Mouse (Mus musculus) midbrain, embryonic 15.5 days (tissue): ENCODE results near the gene Znrf2. TPM values are rescaled to one million over a fixed set of nuclear protein-coding genes. Genes with fewer than 3 reads are reported as not detected.

Source experiments
- ATAC-seq: fragments of 200-750 bp; cut with Nextera tagmentation; replicated peaks from 2 replicates; pipeline ENCODE4 v1.8.0; 2017; ENCODE audit warnings: moderate TSS enrichment
- H3K27ac ChIP-seq: fragments of 300-500 bp; sonication (generic); 2 replicates; pipeline ENCODE4 v1.5.1; 2015; ENCODE audit warnings: mild to moderate bottlenecking, inconsistent platforms
- H3K27me3 ChIP-seq: fragments of 300-500 bp; sonication (generic); replicated peaks from 2 replicates; pipeline ENCODE4 v1.6.1; 2015; ENCODE audit warnings: inconsistent platforms
- H3K36me3 ChIP-seq: fragments of 300-500 bp; sonication (generic); replicated peaks from 2 replicates; pipeline ENCODE4 v1.6.1; 2015; ENCODE audit warnings: inconsistent platforms
- H3K4me1 ChIP-seq: fragments of 300-500 bp; sonication (generic); 2 replicates; pipeline ENCODE4 v1.6.1; 2015; ENCODE audit warnings: inconsistent platforms
- H3K4me2 ChIP-seq: fragments of 300-500 bp; sonication (generic); 2 replicates; pipeline ENCODE4 v1.6.1; 2015; ENCODE audit warnings: inconsistent platforms, mild to moderate bottlenecking, moderate library complexity
- H3K4me3 ChIP-seq: fragments of 300-500 bp; sonication (generic); 2 replicates; pipeline ENCODE4 v1.5.1; 2015; ENCODE audit warnings: mild to moderate bottlenecking, inconsistent platforms
- H3K9ac ChIP-seq: fragments of 300-500 bp; sonication (generic); 2 replicates; pipeline ENCODE4 v1.6.1; 2015; ENCODE audit warnings: mild to moderate bottlenecking, inconsistent platforms
- H3K9me3 ChIP-seq: fragments of 300-500 bp; sonication (generic); 2 replicates; pipeline ENCODE4 v1.6.1; 2016; ENCODE audit warnings: inconsistent platforms
- WGBS: fragments of 180-500 bp; shearing (Covaris S2); methylation state at CpG from one replicate; pipeline ENCODE4 v1.1.7; 2015; ENCODE audit warnings: mixed read lengths; 5-methylcytosine and 5-hydroxymethylcytosine counted together
- polyA plus RNA-seq: library from polyadenylated mRNA; unstranded; fragments of >200 nt; fragmentation: Nextera tagmentation; extraction: Ambion mirVana; gene quantifications from 2 replicates; pipeline ENCODE4 v1.2.1, GENCODE M21; 2015

Gene Znrf2
- polyA plus RNA-seq, 1 experiment from 2014 or later = 6.6 TPM

- Histone ChIP-seq H3K9ac (no peak overlapping the region), H3K27me3 (no peaks in the 10 kb centered on the region), H3K4me2 (no peak overlapping the region), H3K36me3 (no peaks in the 10 kb centered on the region), H3K27ac (no peak overlapping the region), H3K4me1 (no peaks in the 10 kb centered on the region), H3K9me3 (no peaks in the 10 kb centered on the region), H3K4me3 (no peak overlapping the region)
- 94% methylated on average over 12 of the region's 12 CpGs for WGBS
- no peak for ATAC-seq
Measured at GRCm38 (mm10) chr6:54932526-54932925, 115.8 kb downstream of the Znrf2 start.

DNA sequence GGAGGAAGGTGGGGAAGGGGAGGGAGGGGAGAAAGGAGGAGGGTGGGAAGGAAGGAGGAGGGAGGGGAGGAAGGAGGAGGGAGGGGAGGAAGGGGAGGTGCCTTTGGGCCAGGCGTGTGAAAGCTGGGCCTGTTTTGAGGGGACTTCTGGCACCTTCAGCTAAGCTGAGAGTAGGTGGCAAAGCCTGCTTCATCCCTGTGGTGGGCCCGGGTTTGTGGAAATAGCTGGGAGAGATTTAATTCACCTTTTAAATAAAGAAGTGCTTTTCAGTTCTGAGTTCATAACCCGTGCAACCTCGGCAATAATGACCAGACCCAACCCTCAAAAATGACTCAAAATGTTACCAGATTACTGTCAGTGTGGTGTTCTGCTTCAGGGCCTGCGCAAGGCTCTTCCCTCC, 116.5 kb downstream of the Znrf2 start:
- Histone ChIP-seq H3K27ac (no peak overlapping the region), H3K36me3 (no peaks in the 10 kb centered on the region), H3K4me2 (no peak overlapping the region), H3K27me3 (no peaks in the 10 kb centered on the region), H3K4me3 (no peak overlapping the region), H3K4me1 (no peaks in the 10 kb centered on the region), H3K9me3 (no peaks in the 10 kb centered on the region), H3K9ac (no peak overlapping the region)
- ATAC-seq = no peak
- WGBS = 90% methylated on average over 5 of the region's 5 CpGs

DNA sequence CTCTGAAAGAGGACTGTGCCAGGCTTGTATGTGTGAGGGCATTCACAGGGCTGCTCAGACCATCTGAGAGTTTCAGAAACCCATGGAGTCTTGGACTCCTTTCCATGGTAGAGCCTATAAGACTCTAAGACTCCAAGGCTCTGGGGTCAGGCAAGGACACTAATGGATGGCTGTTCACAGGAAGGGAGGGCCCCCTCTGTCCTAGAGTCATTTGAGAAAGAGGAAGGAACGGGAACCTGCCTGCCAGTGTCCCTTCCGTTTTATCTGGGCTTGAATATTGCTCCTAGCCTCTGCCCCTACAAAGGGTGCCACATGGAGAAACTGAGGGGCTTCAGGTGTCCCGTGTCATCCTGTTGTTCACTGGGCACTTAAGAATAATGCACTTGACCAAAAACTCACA, 117.2 kb downstream of the Znrf2 start:
- H3K9ac ChIP-seq = no peak overlapping the region
- no peak overlapping the region for H3K4me2 ChIP-seq
- no peaks in the 10 kb centered on the region for H3K36me3 ChIP-seq
- no peak overlapping the region for H3K27ac ChIP-seq
- no peaks in the 10 kb centered on the region for H3K27me3 ChIP-seq
- ATAC-seq = no peak
- H3K4me1 ChIP-seq = no peaks in the 10 kb centered on the region
- H3K9me3 ChIP-seq = no peaks in the 10 kb centered on the region
- no peak overlapping the region for H3K4me3 ChIP-seq
- 78% methylated on average over 3 of the region's 3 CpGs for WGBS

DNA sequence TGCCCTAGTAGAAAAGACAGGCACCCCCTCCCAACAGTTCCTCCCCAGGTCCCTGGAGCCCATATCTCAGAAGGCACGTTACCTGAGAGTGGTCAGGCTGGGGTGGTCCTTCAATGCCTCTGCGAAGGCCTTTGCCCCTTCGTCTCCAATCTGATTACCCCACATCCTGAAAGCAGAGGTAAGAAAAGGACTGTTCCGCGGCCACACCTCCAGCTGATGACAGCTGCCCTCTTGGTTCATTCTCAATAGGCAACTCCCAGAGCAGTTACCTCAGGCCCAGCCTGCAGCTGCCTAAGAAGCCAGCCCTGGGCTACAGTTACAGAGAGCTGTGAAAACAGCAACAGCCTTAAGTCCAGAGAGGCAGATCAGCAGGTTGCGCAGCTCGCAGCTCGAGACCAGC, 117.6 kb downstream of the Znrf2 start:
- H3K36me3 ChIP-seq = no peaks in the 10 kb centered on the region
- H3K4me2 ChIP-seq = no peak overlapping the region
- H3K4me1 ChIP-seq = no peaks in the 10 kb centered on the region
- WGBS = 91% methylated on average over 8 of the region's 8 CpGs
- no peak for ATAC-seq
- H3K4me3 ChIP-seq = no peak overlapping the region
- H3K27me3 ChIP-seq = no peaks in the 10 kb centered on the region
- H3K27ac ChIP-seq = no peak overlapping the region
- H3K9ac ChIP-seq = no peak overlapping the region
- H3K9me3 ChIP-seq = no peaks in the 10 kb centered on the region

DNA sequence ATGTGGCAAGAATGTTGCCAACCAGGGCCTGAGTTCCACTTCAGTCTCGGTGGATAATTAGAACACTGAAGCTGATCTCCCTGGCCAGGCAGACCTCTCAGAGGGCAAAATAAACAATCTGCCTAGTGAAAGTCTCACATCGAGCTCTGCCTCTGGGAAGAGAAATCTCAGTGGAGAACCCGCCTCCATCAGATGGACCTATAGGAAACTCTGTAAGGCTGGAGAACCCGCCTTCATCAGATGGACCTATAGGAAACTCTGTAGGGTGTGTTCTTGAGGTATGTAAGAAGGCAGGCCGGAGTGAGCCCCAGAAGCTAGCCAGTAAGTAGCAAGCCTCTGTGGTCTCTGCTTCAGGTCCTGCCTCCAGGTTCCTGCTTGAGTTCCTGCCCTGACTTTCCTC, 118.2 kb downstream of the Znrf2 start:
- H3K27me3 ChIP-seq = no peaks in the 10 kb centered on the region
- no peak overlapping the region for H3K27ac ChIP-seq
- ATAC-seq = no peak
- H3K4me1 ChIP-seq = no peaks in the 10 kb centered on the region
- H3K36me3 ChIP-seq = no peaks in the 10 kb centered on the region
- 83% methylated on average over 5 of the region's 5 CpGs for WGBS
- no peak overlapping the region for H3K4me2 ChIP-seq
- no peak overlapping the region for H3K4me3 ChIP-seq
- H3K9me3 ChIP-seq = no peaks in the 10 kb centered on the region
- H3K9ac ChIP-seq = no peak overlapping the region

DNA sequence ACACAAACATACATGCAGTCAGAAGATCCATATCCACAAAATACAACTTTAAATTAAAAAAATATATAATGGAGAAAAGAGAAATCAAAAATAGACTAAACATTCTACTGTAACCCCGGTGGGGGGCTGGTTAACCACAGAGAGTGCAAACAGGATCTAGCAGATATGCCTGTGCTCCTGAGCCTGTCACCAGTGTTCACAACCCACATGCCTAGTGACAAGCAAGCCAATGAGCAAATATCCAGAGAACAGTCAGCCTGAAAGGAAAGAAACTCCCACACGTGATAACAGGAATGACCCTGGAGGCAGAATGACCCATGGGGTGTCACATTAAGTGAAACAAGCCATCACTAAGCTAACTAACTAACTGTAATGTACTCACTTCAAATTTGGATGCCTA, 119.8 kb downstream of the Znrf2 start:
- Histone ChIP-seq H3K36me3 (no peaks in the 10 kb centered on the region), H3K4me3 (no peak overlapping the region), H3K9ac (no peak overlapping the region), H3K27me3 (no peaks in the 10 kb centered on the region), H3K4me2 (no peak overlapping the region), H3K9me3 (no peaks in the 10 kb centered on the region), H3K4me1 (no peaks in the 10 kb centered on the region), H3K27ac (no peak overlapping the region)
- no peak for ATAC-seq
- WGBS = 80% methylated on average over 2 of the region's 2 CpGs

GRCm38 (mm10) chr6:54939631-54940030, 122.9 kb downstream of the Znrf2 start:
- no peaks in the 10 kb centered on the region for H3K9me3 ChIP-seq
- 0 out of 2 replicates have a peak, but pooled peaks cover 8% of the 10 kb centered on the region for H3K27me3 ChIP-seq
- 77% methylated on average over 4 of the region's 4 CpGs for WGBS
- no peak for ATAC-seq
- no peak overlapping the region for H3K4me2 ChIP-seq
- H3K36me3 ChIP-seq = no peaks in the 10 kb centered on the region
- 0 out of 2 replicates have a peak, but pooled peaks cover 2% of the 10 kb centered on the region for H3K4me1 ChIP-seq
- H3K4me3 ChIP-seq = no peak overlapping the region
- H3K9ac ChIP-seq = no peak overlapping the region
- no peak overlapping the region for H3K27ac ChIP-seq

GRCm38 (mm10) chr6:54940126-54940525, 123.4 kb downstream of the Znrf2 start:
- 76% methylated on average over 7 of the region's 7 CpGs for WGBS
- H3K4me3 ChIP-seq = no peak overlapping the region
- ATAC-seq = no peak

GRCm38 (mm10) chr6:54941149-54941548, 124.4 kb downstream of the Znrf2 start:
- H3K27ac ChIP-seq = no peak overlapping the region
- 0 out of 2 replicates have a peak, but pooled peaks cover 8% of the 10 kb centered on the region for H3K27me3 ChIP-seq
- no peak overlapping the region for H3K4me2 ChIP-seq
- H3K36me3 ChIP-seq = no peaks in the 10 kb centered on the region
- no peaks in the 10 kb centered on the region for H3K9me3 ChIP-seq
- ATAC-seq = no peak
- no peak overlapping the region for H3K9ac ChIP-seq
- 0 out of 2 replicates have a peak, but pooled peaks cover 2% of the 10 kb centered on the region for H3K4me1 ChIP-seq
- WGBS = 94% methylated on average over 6 of the region's 6 CpGs
- no peak overlapping the region for H3K4me3 ChIP-seq

More at GRCm38 (mm10) chr6:54940126-54940525, 123.4 kb downstream of the Znrf2 start:
- Histone ChIP-seq H3K9ac (no peak overlapping the region), H3K27me3 (0 out of 2 replicates have a peak, but pooled peaks cover 8% of the 10 kb centered on the region), H3K4me1 (0 out of 2 replicates have a peak, but pooled peaks cover 2% of the 10 kb centered on the region), H3K9me3 (no peaks in the 10 kb centered on the region), H3K36me3 (no peaks in the 10 kb centered on the region), H3K27ac (no peak overlapping the region), H3K4me2 (no peak overlapping the region)

Other genes starting within 250 kb of the Znrf2 start
- gene Plekha8, start 221.8 kb upstream of the Znrf2 start, polyA plus RNA-seq = 9.5 and 10.5 TPM in 2 replicates
- gene Fkbp14, start 219.6 kb upstream of the Znrf2 start, polyA plus RNA-seq = 7.0 and 7.8 TPM in 2 replicates
- 103 TPM in 2 replicates for gene Mturn, start 135.3 kb upstream of the Znrf2 start, polyA plus RNA-seq
- gene Nod1, start 155.7 kb downstream of the Znrf2 start, polyA plus RNA-seq = 2.5 and 3.2 TPM in 2 replicates
- 11.9 and 12.3 TPM in 2 replicates for gene Ggct, start 176.0 kb downstream of the Znrf2 start, polyA plus RNA-seq
- gene Gars, start 221.1 kb downstream of the Znrf2 start, polyA plus RNA-seq = 216 and 219 TPM in 2 replicates